ENCODE assay signal across 18 mouse cellular contexts in the genomic region with DNA sequence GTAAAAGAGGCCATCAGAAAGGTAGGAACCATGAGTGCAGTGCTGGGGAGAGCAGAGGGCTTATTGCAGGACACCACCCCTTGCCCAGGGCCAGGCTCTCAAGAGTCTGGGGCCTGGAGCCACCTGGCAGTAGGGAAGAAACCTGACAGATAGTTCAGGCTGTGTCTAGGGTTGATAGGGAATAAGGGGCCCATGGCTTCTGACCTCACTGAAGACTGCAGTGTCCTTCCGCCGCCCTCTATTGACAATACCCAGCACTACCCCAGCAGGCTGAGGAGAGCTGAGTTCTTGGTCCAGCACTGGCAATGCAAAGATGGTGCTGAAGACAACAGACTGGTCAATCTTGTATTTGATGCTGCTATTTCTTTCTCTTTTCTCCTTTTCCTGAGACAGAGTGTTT. TPM values are rescaled to one million over a fixed set of nuclear protein-coding genes. Genes with fewer than 3 reads are reported as not detected.
A peak's percentile ranks its signal among the peaks of the same experiment; 100 is the strongest.
DNase-seq lines count a peak whose midpoint lies in the region; ATAC-seq and TF ChIP-seq lines count a peak whose summit lies in the region.
"Had no signal": no experiment of that assay in that cellular context is flagged by ENCODE, and none has a peak within 500 bp of the region (broad histone marks: within the 10 kb centered on the region; RNA-seq: fewer than 3 reads in every experiment).

No protein-coding gene starts in this region.

- no peak overlapping the region for H3K4me2 ChIP-seq in liver, postnatal 0 days (ENCODE audit: low read depth, low read length)
- no peak overlapping the region for H3K4me2 ChIP-seq in hindbrain, embryonic 12.5 days (replicated peaks)
- H3K4me2 ChIP-seq: heart, embryonic 13.5 days; hindbrain, embryonic 15.5 days; limb, embryonic 15.5 days; midbrain, embryonic 12.5 days; neural tube, embryonic 13.5 days had no signal

- no peak for ATAC-seq in liver, postnatal 0 days
- ATAC-seq in hindbrain, embryonic 12.5 days (ENCODE audit: low FRiP score) = no peak

- DNase-seq in left cerebral cortex, adult 2 months (ENCODE audit: extremely low spot score in 1 of 2, low spot score in 2 of 2) = no peak
- DNase-seq in left cerebral cortex, adult 18-20 months (ENCODE audit: low spot score in 2 of 2) = no peak
- peak; percentile 14 for DNase-seq in CD4-positive helper T cell, adult 2 months (ENCODE audit: low read depth, low spot score)
- DNase-seq in MEL (ENCODE audit: low read depth, low spot score) = peak; percentile 41
- no peak for DNase-seq in liver, postnatal 0 days
- no peak for DNase-seq in kidney, postnatal 25 days
- DNase-seq: adrenal gland, adult 8-10 months; embryo, embryonic 11 days; kidney, postnatal 14 days had no signal

- no peaks in the 10 kb centered on the region for H3K9me3 ChIP-seq in MEL (replicated peaks; ENCODE audit: insufficient read depth, low read length)
- no peaks in the 10 kb centered on the region for H3K9me3 ChIP-seq in liver, postnatal 0 days (ENCODE audit: low read length)
- H3K9me3 ChIP-seq in hindbrain, embryonic 12.5 days (replicated peaks) = 0 out of 2 replicates have a peak, but pooled peaks cover 7% of the 10 kb centered on the region
- H3K9me3 ChIP-seq: hindbrain, embryonic 15.5 days; limb, embryonic 15.5 days had no signal

- no peak for TF ChIP-seq POLR2A in MEL (IDR thresholded peaks at IDR 0.05; ENCODE audit: control insufficient read depth in 1 of 2, insufficient read depth in 1 of 2, low read depth in 1 of 2, low read length in 2 of 2, poor library complexity in 1 of 2)

- no peaks in the 10 kb centered on the region; a peak in 1 of 4 replicates for H3K27me3 ChIP-seq in MEL (ENCODE audit: control insufficient read depth in 1 of 2, insufficient read depth in 2 of 2, low read length in 2 of 2)
- no peaks in the 10 kb centered on the region for H3K27me3 ChIP-seq in liver, postnatal 0 days (ENCODE audit: insufficient read depth, low read length)
- H3K27me3 ChIP-seq in hindbrain, embryonic 12.5 days = no peaks in the 10 kb centered on the region
- H3K27me3 ChIP-seq: heart, embryonic 13.5 days; hindbrain, embryonic 15.5 days; limb, embryonic 15.5 days; midbrain, embryonic 12.5 days; neural tube, embryonic 13.5 days had no signal

- no peaks in the 10 kb centered on the region for H3K79me2 ChIP-seq in MEL (ENCODE audit: control insufficient read depth, insufficient read depth, low read length, poor library complexity)

- intact Hi-C loops in left cerebral cortex, adult 2 months (cut with DNase I) = no loop called here

- peak; percentile 58 for TF ChIP-seq RAD21 in MEL (IDR thresholded peaks at IDR 0.05; ENCODE audit: low read depth, low read length)

- no peak overlapping the region for H3K4me3 ChIP-seq in left cerebral cortex, adult 2 months
- no peak overlapping the region for H3K4me3 ChIP-seq in MEL (ENCODE audit: control insufficient read depth in 1 of 2, insufficient read depth in 1 of 2, low read depth in 2 of 2, low read length in 2 of 2)
- H3K4me3 ChIP-seq in liver, postnatal 0 days (ENCODE audit: low read depth, low read length) = no peak overlapping the region
- no peak overlapping the region for H3K4me3 ChIP-seq in hindbrain, embryonic 12.5 days
- H3K4me3 ChIP-seq: heart, embryonic 13.5 days; hindbrain, embryonic 15.5 days; limb, embryonic 15.5 days; midbrain, embryonic 12.5 days; neural tube, embryonic 13.5 days had no signal

- no peak overlapping the region for H3K9ac ChIP-seq in MEL (ENCODE audit: control insufficient read depth, low read depth, low read length, poor library complexity, severe bottlenecking)
- H3K9ac ChIP-seq in liver, postnatal 0 days (replicated peaks) = no peak overlapping the region
- no peak overlapping the region for H3K9ac ChIP-seq in hindbrain, embryonic 12.5 days
- H3K9ac ChIP-seq: heart, embryonic 13.5 days; hindbrain, embryonic 15.5 days; limb, embryonic 15.5 days; midbrain, embryonic 12.5 days; neural tube, embryonic 13.5 days had no signal

- H3K4me1 ChIP-seq in MEL (ENCODE audit: control insufficient read depth in 1 of 2, insufficient read depth in 2 of 2, low read length in 2 of 2) = no peaks in the 10 kb centered on the region
- H3K4me1 ChIP-seq in liver, postnatal 0 days (ENCODE audit: insufficient read depth) = no peaks in the 10 kb centered on the region
- no peaks in the 10 kb centered on the region for H3K4me1 ChIP-seq in hindbrain, embryonic 12.5 days
- H3K4me1 ChIP-seq: midbrain, embryonic 12.5 days had no signal

- no peak for TF ChIP-seq EP300 in MEL (IDR thresholded peaks at IDR 0.05; ENCODE audit: low read depth in 1 of 2, low read length in 2 of 2)
- TF ChIP-seq EP300 in liver, postnatal 0 days (IDR thresholded peaks at IDR 0.05; ENCODE audit: low read depth) = no peak

- no peaks in the 10 kb centered on the region for H3K36me3 ChIP-seq in MEL (ENCODE audit: control insufficient read depth in 1 of 2, insufficient read depth in 2 of 2, low read length in 2 of 2)
- no peaks in the 10 kb centered on the region for H3K36me3 ChIP-seq in liver, postnatal 0 days (replicated peaks; ENCODE audit: insufficient read depth, low read length)
- H3K36me3 ChIP-seq in hindbrain, embryonic 12.5 days = no peaks in the 10 kb centered on the region
- H3K36me3 ChIP-seq: heart, embryonic 13.5 days; hindbrain, embryonic 15.5 days; limb, embryonic 15.5 days; midbrain, embryonic 12.5 days; neural tube, embryonic 13.5 days had no signal

- H3K27ac ChIP-seq in left cerebral cortex, adult 2 months = no peak overlapping the region
- no peak overlapping the region for H3K27ac ChIP-seq in MEL (ENCODE audit: control insufficient read depth, low read depth, low read length)
- no peak overlapping the region for H3K27ac ChIP-seq in liver, postnatal 0 days (ENCODE audit: low read depth)
- no peak overlapping the region for H3K27ac ChIP-seq in hindbrain, embryonic 12.5 days
- H3K27ac ChIP-seq: heart, embryonic 13.5 days; hindbrain, embryonic 15.5 days; limb, embryonic 15.5 days; midbrain, embryonic 12.5 days; neural tube, embryonic 13.5 days had no signal

- 58% methylated on average over 2 of the region's 2 CpGs for WGBS in liver, postnatal 0 days (ENCODE audit: insufficient replicate concordance)
- WGBS in hindbrain, embryonic 12.5 days = 45% methylated on average over 2 of the region's 2 CpGs

- TF ChIP-seq CTCF in left cerebral cortex, adult 2 months (IDR thresholded peaks at IDR 0.05) = peak; percentile 18
- TF ChIP-seq CTCF in MEL (IDR thresholded peaks at IDR 0.05 in 2 of 3, conservative IDR thresholded peaks at IDR 0.05 in 1 of 3; ENCODE audit: control insufficient read depth in 1 of 3, insufficient read depth in 1 of 3, low read depth in 2 of 3, low read length in 3 of 3, poor library complexity in 1 of 3, severe bottlenecking in 1 of 3) = peak; percentile 41 to 61 (median 55)
- TF ChIP-seq CTCF in liver, postnatal 0 days (IDR thresholded peaks at IDR 0.05; ENCODE audit: low read depth) = peak; percentile 45

TF ChIP-seq in MEL, 35 proteins besides CTCF, POLR2A, EP300 and RAD21:
- peak; percentile 30 for TF ChIP-seq ZC3H11A (IDR thresholded peaks at IDR 0.05; ENCODE audit: low read depth, low read length)
- no peak for TF ChIP-seq TCF12 (IDR thresholded peaks at IDR 0.05; ENCODE audit: low read depth, low read length)
- TF ChIP-seq USF1 (IDR thresholded peaks at IDR 0.05; ENCODE audit: low read depth, low read length) = no peak
- no peak for TF ChIP-seq KAT2A (conservative IDR thresholded peaks at IDR 0.05; ENCODE audit: low read depth, low read length)
- no peak for TF ChIP-seq ZNF384 (IDR thresholded peaks at IDR 0.05; ENCODE audit: low read depth, low read length)
- TF ChIP-seq SMC3 (IDR thresholded peaks at IDR 0.05; ENCODE audit: low read depth, low read length) = peak; percentile 49

RNA-seq across cellular contexts. Expression of a gene that starts 29.1 kb away (rescaled TPM):
- total RNA-seq in left cerebral cortex, adult 2 months (2021) = 10 to 100 TPM; 40.8 to 49.1 TPM
- total RNA-seq in left cerebral cortex, adult 18-20 months (2021) = 10 to 100 TPM; 32.3 to 42.4 TPM
- 21.1 and 21.4 TPM in 2 replicates for total RNA-seq in MEL (2012; rRNA removed)
- 10 to 100 TPM in 1 of 2 experiments, not detected in 1; 40.7 TPM for polyA plus RNA-seq in MEL (2012; ENCODE audit: insufficient read depth in 1 of 2, insufficient read length in 2 of 2, low read depth in 1 of 2, low replicate concordance in 2 of 2, missing spikeins in 1 of 2)
- polyA plus RNA-seq in liver, postnatal 0 days (2015; fragmentation: Nextera tagmentation; extraction: Ambion mirVana) = 1.9 and 2.5 TPM in 2 replicates
- 23.4 and 23.9 TPM in 2 replicates for polyA plus RNA-seq in hindbrain, embryonic 12.5 days (2016; fragmentation: Nextera tagmentation; extraction: Ambion mirVana)

RNA-seq across cellular contexts. Expression of a gene that starts 47.2 kb away (rescaled TPM):
- not detected for total RNA-seq in left cerebral cortex, adult 2 months (2021)
- not detected for total RNA-seq in left cerebral cortex, adult 18-20 months (2021)
- not detected in 2 replicates for total RNA-seq in MEL (2012; rRNA removed)
- under 1 TPM in 1 of 2 experiments, not detected in 1; 0.35 TPM for polyA plus RNA-seq in MEL (2012; ENCODE audit: insufficient read depth in 1 of 2, insufficient read length in 2 of 2, low read depth in 1 of 2, low replicate concordance in 2 of 2, missing spikeins in 1 of 2)
- not detected in 2 replicates for polyA plus RNA-seq in liver, postnatal 0 days (2015; fragmentation: Nextera tagmentation; extraction: Ambion mirVana)
- not detected in 2 replicates for polyA plus RNA-seq in hindbrain, embryonic 12.5 days (2016; fragmentation: Nextera tagmentation; extraction: Ambion mirVana)
- total RNA-seq: adrenal gland, adult 8-10 months; gastrocnemius, adult 18-20 months; left cerebral cortex, adult 8-10 months had no signal
- polyA plus RNA-seq: heart, embryonic 13.5 days; hindbrain, embryonic 15.5 days; limb, embryonic 15.5 days; midbrain, embryonic 12.5 days; neural tube, embryonic 13.5 days; stomach, embryonic 16.5 days had no signal

Comparison
In these comparisons a context has a peak if more than half of its experiments do, and no peak if none do; other contexts are left out.
1. DNase-seq: peak in CD4-positive helper T cell, adult 2 months (single experiment) and MEL (single experiment); none in left cerebral cortex, adult 2 months (0 of 2), left cerebral cortex, adult 18-20 months (0 of 2), liver, postnatal 0 days (single experiment) and kidney, postnatal 25 days (0 of 2).
2. Peak in every context shown above with its lines, with median percentiles within 50 percentile points of each other: CTCF ChIP-seq.